Mouse (Mus musculus) ES-Bruce4 (cell line): ENCODE results near the gene Nlrp4c.

ENCODE experiments used
- CTCF ChIP-seq: IDR thresholded peaks from one replicate; pipeline ENCODE4 v1.8.1; 2011; ENCODE audit warnings: low read depth, low read length
- EP300 ChIP-seq: IDR thresholded peaks from 2 replicates; pipeline ENCODE4 v1.6.1; 2011; ENCODE audit warnings: low read depth, low read length; ENCODE audit not compliant: insufficient read depth
- POLR2A ChIP-seq: IDR thresholded peaks from one replicate; pipeline ENCODE4 v1.8.1; 2011; ENCODE audit warnings: low read length; ENCODE audit not compliant: insufficient read depth

- TF ChIP-seq CTCF = no peak
- TF ChIP-seq POLR2A = no peak
- TF ChIP-seq EP300 = no peak
Observed at GRCm38 (mm10) chr7:6153131-6153530, 108.2 kb downstream of the Nlrp4c start.
